Mouse (Mus musculus): ENCODE results near the gene H2-Ob.

H2-Ob gene

DNA sequence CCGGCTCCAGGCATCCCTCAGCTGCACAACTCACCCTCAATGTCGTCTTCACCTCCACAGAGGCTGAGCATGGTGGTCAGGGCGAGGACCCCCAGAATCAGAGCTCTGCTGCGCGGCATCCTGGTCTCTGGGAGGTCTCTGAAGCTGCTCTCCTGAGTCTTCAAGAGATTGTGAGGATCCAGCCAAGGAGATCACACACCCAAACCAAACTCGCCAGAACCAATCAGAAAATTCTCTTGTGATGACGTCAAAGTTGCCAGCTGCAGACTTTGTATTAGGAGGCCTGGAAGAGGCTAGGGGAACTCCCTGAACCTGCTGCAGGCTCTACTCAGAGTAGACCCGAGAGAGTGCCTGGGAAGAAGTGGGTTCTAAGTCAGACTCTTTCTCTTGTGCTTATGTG is 48.9 kb downstream of the H2-Ob start, which contains the start of gene H2-Aa:
H2-Aa (minus strand) TSS at position 176 of the 400 bp plus-strand sequence.
- peak; percentile 86 for DNase-seq

DNA sequence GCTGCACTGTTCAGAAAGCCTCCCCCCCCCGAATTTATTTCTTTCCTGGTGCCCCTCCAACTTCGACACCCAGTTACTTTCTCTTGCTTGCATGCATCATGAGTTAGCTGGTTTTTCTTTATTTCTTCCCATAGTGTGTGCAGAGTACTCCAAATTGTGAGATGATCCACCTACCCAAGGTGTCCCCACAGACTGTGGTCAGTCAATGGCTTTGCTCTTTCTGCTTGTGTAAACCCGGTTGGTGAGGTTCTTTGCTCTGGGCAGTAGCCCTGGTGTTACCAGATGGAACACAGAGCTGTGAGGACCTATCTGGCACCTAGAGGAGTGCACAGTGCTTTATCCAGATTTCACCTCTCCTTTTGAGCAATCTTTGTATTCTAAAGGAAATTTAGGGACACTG is 49.4 kb downstream of the H2-Ob start:
- DNase-seq: no peak

DNA sequence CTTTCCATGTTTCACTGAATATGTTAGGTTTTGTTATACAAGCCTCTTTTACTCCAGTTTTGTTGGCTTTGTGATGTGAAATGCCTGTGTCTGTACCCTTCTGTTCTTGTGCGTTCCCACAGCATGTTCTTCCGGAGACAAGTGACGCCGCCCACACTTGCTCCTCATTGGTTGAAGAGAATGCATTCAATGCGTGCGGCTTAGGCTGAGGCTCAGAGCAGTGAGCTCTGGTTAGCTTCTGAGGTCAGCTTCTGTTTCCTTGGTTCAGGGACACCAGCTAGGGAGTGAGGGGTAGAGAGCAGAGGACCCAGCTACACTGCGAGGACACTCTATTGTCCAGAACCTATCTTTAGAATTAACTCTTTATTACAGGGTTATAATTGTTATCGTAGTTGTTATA is 52.9 kb downstream of the H2-Ob start:
- DNase-seq: peak; percentile 80

DNA sequence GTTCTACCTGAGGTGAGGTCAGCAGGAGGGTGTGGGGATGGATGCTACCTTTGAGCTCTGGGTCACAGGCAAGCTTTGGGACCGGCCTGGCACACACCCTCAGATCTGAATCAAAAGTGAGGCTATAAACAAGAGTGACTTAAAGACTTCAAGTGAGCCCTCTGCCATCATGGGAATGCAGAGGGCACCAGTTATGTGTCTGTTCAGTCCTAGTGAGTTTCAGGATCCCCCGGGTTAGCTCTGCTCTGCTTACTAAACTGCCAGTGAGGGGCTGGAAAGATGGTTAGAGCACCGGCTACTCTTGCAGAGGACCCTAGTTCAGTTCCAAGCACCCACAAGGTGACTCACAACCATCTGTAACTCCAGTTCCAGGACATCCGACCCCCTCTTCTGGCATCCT is 53.9 kb downstream of the H2-Ob start:
- no peak for DNase-seq

DNA sequence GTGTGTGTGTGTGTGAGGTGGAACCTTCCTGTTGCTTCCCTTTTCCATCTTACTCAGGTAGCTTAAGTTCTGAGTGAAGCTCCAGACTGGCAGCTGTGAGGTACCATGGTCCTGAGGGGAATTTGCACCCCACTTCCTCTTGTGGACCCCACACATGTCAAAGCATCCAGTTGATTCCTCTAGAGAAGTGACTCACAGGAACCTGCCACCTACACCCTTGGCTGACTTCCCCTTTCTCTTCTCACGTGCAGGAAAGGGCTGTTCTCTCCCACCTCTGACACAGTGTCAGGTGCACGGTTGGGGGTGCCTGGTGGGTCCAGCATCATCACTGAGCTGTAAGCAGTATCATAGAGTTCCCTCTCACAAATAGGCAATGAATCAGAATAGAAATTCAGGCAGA is 54.8 kb downstream of the H2-Ob start:
- peak; percentile 1 for DNase-seq

DNA sequence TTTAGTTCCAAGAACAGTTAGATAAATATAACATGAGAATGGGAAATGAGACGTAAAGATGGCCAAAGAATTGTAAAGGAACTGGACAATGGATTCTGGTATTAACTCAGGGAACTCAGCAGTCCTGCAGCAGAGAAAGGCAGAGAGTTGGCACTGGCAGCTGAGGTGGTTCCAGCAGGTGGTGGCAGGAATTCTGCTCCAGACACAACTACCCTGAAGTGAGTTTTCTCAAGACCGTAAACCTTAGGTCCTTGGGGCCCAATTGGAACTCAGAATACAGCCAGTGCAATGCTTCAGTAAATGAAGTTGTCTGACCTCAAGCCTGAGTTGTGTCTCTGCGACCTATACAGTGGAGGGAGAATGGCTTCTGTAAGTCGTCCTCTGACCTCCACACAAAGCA is 55.5 kb downstream of the H2-Ob start:
- peak; percentile 1 for DNase-seq

DNA sequence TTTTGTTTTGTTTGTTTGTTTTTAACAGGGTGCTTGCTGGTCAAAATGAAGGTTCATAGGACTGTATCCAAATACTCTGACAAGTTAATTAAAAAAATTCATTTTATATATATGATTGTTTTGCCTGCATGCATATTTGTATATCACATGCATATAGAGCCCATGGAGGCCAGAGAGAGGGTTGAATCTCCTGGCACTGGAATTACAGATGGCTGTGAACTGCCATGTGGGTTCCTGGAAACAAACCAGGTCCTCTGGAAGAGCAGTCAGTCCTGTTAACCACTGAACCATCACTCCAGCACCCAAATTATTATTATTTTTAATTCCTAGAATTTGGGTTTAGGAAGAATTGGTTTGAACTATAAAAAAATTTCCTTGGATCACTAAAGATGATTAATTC is 56.6 kb downstream of the H2-Ob start:
- DNase-seq: no peak

DNA sequence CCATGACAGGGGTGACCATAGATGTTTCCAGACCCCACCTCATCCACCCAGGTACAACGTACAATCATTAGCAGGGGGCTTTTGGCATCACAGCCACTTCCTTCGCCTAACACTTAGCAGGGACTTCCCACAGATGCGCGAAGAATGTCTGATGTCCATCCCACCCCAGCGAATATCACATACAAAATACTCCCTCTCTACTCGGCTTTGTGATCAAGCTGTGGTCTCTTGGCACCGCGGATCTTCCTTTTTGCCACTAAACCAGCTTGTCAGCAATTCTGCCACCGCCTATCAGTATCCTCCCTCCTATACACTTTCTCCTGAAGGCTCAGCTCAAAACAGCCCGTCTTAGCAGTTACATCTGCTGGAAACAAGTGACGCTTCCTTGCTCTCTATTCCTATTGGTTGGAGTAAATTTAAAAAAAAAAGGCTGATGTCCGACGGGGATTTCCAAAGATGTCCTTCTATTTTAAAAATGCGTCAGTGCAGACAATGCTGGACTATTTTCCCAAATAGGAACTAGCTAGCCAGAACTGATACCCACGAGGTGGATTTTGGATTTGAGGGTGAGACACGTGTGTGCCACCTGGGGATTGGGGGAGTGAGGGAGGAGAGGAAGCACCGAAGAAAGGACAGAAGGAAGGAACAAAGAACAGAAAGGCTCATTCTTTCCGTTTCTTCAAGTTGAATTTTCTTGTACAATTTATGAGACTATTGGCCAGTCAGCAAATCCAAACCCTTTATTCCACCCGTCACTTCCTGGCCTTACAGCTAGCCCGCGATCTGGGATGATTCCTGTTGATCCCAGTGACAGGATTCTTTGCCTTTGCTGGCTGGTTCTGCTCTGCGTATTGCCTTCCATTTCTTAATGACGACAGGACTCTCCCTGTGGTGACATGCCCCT is 57.4 kb downstream of the H2-Ob start:
- DNase-seq: peak; percentile 41

DNA sequence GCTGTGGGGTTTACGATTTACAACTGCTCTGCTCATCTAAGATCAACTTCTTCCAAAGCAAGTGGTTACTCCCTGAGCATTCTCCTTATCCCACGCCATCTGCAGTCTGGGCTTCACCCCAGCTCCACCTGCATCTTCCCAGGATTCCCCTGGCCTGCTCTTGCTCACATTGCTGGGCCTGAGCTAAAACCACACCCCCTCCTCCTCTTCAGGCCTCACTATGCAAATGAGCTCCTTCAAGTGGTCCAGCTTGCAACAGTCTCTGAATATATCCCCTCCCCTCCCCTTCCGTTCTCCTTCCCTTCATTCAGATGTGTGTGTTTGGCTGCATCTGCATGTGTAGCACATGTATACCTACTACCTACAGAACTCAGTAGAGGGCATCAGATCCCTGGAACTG is 60.7 kb downstream of the H2-Ob start:
- no peak for DNase-seq

DNA sequence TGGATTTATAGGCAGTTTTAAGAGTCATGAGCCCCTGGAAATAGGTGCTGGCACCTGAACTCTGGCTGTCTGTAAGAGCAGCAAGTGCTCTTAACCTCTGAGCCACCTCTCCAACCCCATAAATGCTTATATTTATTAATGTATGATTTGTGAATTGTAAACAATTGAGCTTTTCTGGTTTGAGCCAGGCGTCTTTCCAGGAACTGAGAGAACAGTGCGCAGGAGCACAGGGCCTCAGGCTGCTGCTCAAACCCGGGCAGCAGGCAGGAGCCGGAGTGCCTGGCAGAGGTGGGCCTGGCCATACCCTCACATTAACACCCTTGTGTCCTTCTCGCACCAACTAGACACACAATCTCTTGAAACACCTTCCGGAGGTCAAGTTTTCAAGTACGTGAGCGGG is 61.4 kb downstream of the H2-Ob start:
- no peak for DNase-seq

DNA sequence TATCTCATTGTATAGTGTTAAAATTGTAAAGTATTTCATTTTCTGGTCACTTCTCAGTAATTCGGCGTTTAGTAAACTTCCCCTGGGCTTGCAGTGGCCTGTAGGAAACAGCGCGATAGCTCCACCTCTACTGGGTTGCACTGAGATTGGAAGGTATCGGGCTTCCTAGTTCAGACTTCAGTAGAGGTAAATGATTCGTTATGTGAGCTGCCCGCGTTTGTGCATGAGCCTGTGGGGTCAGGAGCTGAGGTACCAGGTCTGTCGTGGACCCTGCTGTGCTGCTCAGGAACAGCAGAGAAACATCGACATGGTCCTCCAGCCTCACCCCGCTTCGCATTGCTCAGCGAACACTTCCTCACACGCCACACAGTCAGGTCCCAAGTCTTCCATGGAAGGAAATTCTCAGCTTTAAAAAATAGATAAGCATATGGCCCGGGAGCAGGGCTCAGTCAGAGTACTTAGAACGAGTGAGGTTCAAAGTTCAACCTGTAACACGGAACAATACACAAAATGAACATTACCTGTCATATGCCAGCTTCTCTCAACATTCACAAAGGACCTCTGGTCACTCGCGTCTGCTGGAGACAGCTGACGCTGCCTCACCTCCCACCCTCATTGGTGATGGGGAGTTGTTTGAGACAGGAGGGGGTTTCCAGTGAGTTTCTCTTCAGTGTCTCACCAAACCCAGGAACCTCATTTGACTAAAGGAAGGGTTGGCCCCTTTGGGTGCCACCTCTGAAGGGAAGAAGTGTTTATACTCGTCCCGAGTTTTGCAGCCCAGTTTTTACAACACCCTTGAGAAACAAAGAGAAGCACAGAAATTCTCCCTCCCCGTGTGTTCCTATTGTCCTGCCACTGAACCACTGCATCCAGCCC is 62.2 kb downstream of the H2-Ob start:
- no peak for DNase-seq

DNA sequence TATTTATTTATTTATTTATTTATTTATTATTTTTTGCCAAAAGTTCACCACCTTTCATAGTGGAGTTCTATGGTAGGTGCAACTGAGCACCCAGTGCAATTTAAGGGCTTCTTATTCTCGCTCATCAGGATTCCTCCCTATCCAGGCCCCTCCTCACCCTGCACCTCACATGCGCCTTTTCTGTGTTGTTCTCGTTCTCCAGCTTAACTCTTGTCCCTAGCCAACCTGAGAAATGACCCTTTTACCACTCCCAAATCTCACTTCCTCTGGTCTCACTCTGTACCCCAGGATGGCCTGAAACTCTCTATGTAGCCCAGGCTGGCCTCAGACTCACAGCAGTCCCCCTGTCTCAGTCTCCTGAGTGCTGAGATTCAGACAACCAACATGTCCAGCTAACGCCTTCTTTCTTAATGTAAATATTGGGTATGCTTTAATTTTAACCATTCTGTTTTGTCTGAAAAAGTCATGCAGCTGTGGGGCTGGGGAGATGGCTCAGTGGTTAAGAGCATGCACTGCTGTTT is 63.0 kb downstream of the H2-Ob start:
- no peak for DNase-seq

DNA sequence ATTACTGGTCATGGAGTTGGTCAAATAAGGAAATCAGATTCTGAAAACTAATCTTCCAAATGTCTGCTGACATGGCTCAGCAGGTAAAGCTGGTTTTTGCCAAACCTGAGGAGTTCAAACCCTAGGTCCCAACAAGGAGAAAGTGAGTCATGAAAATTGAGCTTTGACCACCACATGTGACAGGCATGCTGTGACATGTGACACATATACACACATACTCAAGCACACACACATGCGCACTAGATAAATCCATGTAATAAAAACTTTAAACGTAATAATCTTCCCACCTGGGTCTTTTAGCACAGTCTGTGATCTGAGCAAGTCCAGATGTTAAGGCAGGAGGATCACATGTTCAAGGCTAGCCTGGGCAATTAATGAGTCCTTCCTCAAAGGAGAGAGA is 65.1 kb downstream of the H2-Ob start:
- DNase-seq: no peak

Measured in kidney, adult 18-20 months (tissue).